Mouse (Mus musculus) brain, embryonic 18.5 days (tissue): Measurements from ENCODE around the gene Dyrk1b.
A peak's percentile ranks its signal among the peaks of the same experiment; 100 is the strongest.
"Not testable (repeated sequence)": the region's sequence is repeated elsewhere in the genome, so short reads cannot be mapped to it uniquely, and the experiment has no call there.

ENCODE experiments used
- DNase-seq: peaks from one replicate; pipeline ENCODE4 v3.0.0-alpha.2; 2012; ENCODE audit warnings: low read depth, low spot score

Dyrk1b gene

DNA sequence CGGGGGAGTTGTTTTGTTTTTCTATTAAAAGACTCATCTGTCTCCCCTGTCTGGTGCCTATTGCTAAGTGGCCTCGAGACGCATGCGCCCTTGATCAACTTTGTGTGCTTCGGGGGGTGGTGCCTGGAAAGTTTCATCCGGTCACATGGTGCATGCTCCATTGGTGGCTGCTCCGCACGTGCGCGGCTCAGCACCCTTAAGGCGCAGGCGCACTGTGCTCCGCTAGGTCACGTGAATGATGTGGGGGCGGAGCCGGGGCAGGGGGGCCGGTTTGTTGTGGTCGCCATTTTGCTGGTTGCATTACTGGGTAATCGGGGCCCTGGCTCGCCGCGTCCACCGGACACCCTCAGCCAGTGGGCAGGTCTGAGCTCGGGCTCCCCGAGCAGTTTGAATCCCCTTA is at the start of gene Dyrk1b:
Gene Dyrk1b, plus strand, starts transcription at position 242 of the 400 bp plus-strand sequence.
- DNase-seq, result peak; percentile 98

DNA sequence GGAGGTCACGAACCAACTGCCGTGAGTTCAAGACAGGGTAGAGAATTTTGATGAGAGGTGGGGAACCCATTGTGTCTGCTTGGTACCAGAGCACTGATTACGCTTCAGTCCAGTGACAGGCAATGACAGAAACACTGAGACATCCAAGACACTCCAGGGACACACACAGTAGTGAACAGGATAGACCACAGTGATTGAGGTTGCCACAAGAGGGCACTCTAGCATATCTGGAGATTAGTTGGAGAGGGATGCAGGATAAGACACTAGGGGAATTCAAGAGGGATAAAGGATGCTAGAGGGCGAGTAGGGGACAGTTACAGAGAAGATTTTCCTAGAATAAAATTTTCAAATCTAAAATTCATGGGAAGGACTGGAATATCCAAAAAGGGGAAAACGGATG is 41.7 kb upstream of the Dyrk1b start:
- DNase-seq, result no peak

DNA sequence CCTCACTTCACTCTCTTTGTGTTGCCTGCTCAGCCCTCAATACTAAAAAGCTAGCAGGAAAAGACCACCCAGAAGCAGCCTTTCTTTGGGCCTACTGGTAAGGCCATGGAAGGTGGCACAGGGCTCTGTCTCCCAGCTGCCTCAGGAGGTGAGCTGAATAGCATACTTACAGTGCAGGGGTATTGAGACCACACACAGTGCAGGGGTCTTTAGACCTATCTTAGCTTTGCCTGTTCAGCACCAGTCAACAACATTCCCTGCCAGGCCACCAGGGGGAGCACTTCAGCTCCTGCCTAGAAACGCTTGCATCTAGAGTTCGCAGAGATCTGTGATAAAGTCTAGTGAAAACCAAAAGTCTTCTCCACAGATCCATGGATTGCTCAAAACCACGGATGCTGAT is 31.0 kb upstream of the Dyrk1b start:
- DNase-seq, result no peak

DNA sequence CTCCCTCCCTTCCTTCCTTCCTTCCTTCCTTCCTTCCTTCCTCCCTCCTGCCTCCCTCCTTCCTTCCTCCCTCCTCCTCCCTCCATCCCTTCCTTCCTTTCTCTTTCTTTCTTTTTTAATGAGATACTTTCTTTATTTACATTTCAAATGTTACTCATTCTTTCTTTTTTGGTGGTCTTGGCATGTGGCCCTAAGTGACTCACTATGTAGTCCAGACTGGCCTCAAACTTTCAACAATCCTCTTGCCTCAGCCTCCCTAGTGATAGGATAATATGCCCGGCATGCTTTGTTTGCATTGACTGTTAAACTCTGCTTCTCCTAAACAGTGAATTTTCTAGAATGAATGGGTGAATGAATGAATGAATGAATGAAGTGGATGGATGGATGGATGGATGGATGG is 29.4 kb upstream of the Dyrk1b start:
- DNase-seq, result no peak

DNA sequence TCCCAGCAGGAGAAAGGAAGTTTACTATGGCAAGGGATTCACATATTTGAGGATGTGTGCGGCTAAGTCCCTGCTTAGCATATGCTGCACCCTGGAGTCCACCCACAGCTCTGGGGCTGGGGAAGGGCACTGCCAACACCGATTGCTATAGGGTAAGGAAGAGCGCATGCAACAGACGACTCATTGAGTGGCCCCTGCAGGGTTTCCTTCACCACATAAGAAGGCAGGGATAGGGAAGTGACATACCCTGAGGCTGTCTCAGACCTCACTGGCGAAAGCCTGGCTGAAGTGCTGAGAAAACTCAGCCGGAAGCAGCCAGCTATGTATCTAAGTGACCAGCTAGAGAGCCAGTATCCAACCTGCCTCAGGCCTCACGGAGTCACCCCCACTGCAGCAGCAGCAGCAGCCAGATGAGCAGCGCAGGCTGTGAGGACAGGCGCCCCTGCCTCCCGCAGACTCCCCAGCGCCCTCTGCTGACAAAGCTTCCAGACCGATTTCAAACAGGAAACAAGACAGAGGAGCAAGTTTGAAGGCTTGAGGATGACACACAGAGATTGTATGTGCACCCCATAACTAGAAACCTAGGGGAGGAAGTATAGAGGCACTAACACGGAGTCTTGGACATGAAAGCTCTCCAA is 27.6 kb upstream of the Dyrk1b start:
- DNase-seq, result no peak

DNA sequence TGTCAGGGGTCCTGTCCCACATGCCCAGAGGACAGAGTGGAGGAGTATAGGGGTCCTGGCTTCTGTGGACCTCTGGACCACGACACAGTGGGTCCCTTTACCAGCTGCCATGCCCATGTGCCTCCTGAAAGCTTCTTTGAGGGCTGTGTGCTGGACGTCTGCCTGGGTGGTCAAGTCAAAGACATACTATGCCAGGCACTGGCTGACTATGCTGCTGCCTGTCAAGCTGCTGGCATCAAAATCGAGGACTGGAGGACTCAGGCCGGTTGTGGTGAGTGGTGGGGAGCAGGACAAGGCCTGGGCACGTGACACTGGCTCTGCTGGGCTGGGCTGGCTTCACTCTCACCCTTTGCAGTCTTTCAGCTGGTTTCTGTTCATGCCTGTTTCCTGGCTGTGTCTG is 25.7 kb upstream of the Dyrk1b start:
- DNase-seq, result not testable (repeated sequence)

DNA sequence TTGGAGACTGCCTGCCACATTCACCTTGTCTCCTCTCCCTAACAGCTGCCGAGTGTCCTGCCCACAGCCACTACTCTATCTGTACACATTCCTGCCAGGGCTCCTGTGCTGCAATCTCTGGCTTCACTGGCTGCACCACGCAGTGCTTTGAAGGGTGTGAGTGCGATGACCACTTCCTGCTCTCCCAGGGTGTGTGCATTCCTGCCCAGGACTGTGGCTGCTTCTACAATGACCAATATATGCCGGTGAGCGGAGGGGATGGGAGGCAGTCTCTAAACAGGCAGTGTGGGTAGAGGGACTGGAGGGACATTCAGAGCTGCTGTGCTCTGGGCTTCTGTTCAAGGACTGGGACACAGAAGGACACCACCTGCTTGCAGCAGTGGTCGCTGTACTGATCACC is 20.0 kb upstream of the Dyrk1b start:
- no peak for DNase-seq

DNA sequence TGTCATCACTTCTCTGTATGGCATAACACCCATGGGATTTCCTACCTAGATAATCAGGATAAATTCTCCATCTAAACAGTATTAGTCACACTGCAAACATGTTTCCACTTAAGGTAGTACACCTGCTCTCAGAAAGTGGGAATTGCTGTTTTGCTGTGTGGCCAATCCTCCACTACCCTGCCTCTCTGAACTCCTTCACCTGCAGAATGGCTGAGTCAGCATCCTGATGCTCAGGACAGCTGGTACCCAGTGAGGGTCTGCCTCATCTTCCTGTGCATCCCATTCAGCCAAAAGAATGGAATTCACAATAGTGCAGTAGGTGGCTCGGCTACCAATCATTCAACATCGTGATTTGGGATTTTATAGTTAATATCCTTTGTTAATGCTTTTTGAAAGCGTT is 19.4 kb upstream of the Dyrk1b start:
- DNase-seq, result no peak

DNA sequence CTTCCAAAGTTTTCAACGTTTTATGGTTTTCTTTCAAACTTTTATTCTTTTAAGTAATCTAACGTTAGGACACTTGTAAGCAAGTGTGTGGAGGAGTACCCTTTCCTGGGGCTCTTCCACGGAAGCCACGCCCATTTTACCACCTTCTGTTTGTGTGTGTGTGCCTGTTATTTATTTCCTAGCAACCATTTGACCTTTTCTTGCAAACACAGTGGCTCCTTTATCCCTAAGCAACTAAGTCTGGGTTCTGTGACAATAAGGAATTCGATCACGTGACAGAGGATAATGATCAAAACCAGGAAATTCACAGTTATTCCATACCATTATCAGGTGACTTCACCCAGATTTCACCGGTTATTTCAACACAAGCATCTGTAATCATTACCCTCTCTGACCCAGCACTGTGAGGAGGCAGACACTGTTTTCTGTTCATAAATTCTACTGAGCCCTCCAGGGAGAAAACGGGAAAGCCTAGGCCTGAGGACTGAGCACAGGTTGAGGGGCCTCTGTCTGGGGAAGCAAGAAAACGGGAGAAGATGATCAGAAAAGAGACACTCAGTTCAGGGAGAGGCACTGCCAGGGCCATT is 18.0 kb upstream of the Dyrk1b start:
- DNase-seq, result no peak

DNA sequence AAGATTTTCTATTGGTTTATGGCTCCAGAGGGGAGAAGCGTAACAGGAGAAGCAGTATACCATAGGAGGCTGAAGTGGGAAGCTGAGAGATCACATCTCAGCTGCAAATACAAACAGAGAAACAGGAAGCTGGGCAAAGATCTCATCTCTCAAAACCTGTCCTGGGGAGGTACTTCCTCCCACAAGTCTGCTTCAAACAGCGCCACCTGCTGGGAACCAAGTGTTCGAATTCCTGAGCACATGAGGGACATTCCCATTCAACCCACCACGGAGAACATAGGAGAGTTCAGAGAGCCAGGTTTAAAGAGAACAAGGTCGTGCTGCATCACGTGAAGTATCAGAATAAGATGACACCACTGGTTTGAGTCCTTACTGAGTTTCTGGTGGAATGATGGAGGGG is 13.9 kb upstream of the Dyrk1b start:
- no peak for DNase-seq

DNA sequence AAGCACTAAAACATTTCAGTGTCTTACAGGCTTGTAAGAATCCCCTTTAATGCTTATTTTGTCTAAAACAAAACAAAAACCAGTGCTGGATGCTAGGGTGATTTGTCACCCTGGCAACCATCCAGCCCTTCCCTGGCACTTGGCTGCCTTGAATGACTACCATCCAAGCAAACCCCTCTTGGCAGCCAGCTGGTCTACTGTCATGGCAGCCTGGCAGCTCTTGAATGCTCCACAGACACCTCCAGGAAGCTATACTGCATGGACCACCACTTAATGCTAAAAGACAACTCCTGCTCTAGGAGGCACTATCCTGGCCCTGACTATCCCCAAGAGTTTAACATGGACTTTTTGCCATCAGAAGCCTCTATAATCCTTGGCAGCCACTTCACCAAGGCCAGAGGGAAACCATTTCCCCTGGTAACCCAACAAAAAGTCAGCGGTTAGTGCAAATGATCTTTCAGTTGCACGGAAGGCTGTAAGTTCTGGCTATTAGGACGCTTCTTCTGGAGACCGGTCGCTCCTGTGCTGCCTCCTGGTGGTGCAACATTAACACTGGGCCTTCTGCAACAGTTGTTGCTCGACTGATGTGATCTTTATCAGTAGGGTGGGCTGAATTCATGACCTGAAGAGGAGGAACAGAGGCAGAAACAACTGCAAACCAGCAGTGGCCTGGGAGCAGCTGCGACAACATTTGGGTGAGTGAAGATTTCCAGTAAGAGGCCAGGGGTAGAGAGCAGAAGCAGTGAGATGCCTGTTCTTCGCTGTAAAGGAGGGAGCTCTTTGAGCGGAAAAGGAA is 10.8 kb upstream of the Dyrk1b start:
- DNase-seq, result no peak

DNA sequence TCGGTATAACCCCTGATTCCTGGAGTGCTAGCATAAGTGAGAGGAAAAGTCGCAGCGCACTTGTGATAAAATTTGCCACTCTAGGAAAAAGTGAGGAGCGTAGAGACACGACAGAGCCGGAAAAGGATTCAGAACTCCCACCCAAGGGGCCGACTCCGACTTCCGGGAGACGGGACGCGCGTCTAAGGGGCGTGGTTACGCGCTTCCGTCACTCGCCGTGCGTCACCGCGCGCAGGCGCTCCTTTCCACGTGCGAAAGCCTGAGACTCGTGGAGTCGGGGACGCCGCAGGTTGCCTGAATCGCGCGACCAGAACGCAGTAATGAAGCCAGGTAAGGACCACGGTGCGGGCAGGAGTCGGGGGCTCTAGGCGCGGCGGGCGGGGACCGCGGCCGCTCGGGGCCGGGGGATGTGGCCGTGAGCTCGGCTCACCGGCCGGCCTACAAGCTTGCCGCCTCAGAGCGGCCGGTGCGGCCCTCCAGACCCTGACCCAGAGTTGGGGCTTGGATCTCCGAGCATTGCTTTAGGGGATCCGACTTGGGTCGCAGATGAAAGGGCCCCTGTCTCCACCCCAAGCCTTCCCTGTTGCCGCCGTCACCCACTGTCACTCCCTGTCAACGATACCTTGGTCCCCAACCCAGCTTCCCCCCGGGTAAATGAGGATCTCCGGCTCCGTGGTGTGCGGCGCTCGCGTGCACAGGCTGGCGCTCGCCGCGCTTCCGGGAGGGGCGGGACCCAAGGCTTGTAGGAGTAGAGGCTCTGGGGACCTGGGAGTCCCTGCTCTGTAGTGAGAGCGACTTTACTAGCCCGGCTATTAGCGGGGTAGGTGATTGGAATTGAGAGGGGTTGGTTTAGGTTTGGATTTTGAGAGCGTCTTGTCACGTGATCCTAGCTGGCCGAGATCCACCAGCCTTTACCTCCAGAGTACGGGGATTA is 9.5 kb upstream of the Dyrk1b start, which contains the start of gene Fbl:
Gene Fbl, plus strand, starts transcription at position 222 of the 934 bp plus-strand sequence.
- DNase-seq, result peak; percentile 87

DNA sequence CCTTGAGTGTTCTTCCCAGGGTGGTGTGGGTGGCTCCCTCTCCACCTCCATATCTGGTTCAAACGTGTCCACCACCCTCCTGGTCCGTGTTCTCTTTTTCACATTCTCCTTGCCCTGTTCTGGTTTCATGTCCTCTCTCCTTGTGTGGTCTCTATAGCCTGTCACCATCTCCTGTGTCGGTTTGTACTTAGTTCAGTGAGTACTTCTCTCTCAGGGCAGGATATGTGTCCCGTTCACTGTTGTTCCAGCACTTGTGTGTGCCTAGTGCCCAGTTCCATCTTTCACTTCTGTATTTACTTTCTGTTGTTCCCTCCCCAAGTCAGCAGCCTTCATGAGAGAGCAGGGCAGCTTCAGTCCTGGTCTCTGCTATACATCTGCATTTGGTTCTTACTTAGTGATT is 3.9 kb upstream of the Dyrk1b start:
- DNase-seq, result no peak

DNA sequence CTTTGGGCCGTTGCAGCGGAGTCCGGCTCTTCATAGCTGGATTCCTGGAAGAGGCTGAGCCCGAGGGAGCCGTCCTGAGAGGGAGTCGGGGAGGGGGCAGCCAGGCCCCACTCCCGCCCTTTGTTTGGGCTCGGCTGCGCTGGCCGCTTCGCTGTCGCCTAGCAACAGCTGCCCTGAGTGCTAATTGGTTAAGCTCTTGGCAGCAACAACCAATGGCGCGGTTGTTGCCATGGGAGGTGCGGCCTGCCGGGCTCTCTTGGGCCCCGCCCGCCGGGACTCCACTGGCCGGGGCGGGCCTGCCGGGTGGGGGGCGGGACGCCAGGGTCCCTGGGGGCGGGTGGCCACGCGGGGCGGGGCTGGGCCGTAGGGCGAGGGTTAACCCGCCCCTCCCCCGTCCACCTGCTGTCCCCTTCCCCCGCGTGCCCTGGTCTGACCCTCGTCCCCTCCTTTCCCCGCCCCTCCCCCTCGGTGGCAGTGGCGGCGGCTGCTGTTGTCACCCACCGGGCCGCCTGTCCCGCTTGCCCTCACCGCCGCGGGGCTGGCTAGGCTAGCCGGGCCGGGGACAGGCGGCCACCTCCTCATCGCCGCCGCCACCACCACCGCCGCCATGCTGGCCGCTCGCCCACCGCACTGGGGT is 590 bp downstream of the Dyrk1b start:
- peak; percentile 93 for DNase-seq

DNA sequence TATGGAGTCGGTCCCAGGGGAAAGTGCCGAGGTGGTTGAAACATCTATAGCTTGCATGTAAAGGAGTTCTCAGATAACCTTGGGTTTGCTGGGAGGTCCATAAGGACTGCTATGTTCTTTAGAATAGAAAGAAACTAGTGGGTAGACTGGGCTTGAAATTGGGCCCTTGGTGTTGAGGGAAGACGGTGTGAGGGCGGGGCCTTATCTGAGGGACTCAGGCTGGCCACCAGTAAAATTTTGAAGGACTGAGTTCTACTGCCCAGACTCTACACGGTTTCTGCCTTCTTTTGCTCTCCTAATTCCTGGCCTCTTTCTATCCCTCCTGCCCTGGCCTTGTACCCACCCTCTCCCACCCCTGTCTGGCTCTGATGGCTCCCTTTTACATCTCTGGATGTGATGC is 1.6 kb downstream of the Dyrk1b start:
- DNase-seq, result no peak

DNA sequence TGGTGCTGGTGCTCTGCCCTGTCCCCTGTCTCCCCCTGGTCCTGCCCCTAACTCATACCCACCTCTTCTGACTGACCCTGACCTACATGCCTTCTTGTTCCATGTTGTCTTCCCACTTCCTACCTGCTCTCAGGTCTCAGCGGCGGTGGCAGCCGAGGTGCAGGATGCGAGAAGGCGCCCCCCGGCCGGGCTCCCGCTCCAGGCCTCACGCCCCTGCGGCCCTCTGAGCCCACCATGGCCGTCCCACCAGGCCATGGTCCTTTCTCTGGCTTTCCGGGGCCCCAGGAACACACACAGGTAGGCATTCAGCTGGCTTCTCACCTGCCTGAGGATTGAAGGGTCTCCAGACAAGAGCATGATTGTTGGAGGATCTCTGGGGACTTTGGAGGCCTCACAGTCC is 2.1 kb downstream of the Dyrk1b start:
- no peak for DNase-seq

DNA sequence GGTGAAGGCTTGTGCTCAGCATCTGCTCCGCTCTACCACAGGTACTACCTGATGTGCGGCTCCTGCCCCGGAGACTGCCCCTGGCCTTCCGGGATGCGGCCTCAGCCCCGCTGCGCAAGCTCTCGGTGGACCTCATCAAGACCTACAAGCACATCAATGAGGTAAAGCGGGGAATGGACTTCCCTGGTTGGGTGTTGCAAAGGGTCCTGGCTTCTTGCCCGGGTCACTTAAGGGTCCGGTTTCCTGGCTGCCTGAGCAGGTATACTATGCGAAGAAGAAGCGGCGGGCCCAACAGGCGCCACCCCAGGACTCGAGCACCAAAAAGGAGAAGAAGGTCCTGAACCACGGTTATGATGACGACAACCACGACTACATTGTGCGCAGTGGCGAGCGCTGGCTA is 3.1 kb downstream of the Dyrk1b start:
- DNase-seq, result no peak

DNA sequence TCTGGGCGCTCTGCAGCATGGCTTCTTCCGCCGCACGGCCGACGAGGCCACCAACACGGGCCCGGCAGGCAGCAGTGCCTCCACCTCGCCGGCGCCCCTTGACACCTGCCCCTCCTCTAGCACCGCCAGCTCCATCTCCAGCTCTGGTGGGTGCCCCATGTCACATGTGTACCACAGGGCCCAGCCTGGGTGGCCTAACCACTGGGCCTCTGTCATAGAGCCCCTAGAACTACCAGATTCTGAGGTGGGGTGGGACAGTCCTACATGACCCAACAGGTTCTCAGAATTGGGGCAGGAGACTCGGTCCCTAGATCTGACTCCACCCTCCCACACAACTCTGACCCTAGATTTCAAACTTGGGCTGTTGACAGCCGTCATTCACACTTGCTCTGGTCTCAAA is 6.6 kb downstream of the Dyrk1b start:
- no peak for DNase-seq

DNA sequence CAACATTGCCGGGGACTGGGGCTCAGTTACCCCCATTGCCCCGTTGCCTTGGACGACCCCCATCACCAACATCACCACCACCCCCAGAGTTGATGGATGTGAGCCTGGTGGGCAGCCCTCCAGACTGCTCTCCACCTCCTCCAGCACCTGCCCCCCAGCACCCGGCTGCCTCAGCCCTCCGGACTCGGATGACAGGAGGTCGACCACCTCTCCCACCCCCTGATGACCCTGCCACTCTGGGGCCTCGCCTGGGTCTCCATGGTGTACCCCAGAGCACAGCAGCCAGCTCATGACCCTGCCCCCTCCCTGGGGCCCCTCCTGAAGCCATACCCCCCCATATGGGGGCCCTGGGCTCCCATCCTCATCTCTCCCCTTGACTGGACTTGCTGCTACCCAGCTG is 7.4 kb downstream of the Dyrk1b start:
- DNase-seq, result no peak

DNA sequence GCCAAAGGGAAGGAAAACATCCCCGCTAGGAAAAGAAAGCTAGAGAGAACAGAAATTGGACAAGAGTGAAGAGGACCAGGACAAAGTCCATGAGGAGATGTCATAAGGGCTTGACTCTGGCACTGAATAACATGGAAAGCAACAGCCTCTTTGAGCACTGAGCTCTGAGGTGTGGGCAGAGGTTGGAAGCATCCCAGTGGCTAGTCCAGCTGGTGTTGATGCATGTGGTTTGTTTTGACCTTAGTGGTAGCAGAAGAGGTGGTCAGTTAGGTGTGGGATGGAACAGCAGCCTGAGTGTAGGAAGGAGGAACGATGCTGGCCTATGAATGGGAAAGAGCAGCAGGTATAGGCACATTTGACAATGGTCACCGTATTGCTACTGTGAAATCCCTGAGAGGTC is 12.2 kb downstream of the Dyrk1b start:
- DNase-seq, result no peak

DNA sequence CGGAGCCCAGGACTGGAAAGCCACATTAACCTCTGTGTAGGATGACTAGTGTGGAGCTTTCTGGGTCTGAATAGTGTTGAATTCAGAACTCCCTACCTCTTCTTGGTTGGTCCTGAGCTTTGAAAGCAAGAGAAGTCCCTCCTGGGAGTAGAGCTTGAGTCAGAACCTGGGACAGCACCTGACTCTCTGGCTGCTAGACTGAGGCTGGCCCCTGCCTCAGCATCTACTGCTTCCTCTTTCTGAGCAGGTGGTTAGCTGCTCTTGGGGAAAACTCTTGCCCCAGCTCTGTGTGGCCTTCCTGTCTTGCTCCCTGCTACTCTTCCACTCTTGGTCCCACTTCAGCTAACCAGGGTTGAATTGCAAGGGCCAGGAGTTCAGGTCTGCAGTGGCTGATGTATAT is 12.6 kb downstream of the Dyrk1b start:
- no peak for DNase-seq
